Mouse (Mus musculus): ENCODE measurements around the gene Adamts13. TPM values are rescaled to one million over a fixed set of nuclear protein-coding genes. Genes with fewer than 3 reads are reported as not detected.

Adamts13 gene
- not detected in 2 replicates for polyA plus RNA-seq (2011; ENCODE audit: insufficient read depth, insufficient read length, low replicate concordance, missing spikeins)

DNA sequence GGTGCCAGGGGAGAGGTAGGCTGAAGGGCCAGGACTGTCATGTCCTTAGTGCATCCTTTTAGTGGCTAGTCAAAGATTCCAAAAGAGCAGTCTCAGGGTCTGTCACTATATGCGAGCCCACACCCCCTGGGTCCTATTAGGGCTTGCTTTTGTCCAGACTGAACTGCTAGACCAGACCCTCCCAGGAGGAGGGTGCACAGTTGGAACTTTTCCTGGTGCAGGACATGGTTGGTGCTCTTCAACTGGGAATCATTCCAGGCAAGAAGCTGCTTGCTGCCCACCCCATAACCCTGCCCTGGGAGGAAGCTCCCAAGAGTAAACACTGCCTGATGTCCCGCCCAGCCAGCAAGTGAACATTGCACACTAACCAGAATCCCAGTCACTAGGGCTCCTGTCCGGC, at the start of gene Adamts13:
Gene Adamts13 (plus strand): TSS at position 301 of the 400 bp plus-strand sequence.
- Histone ChIP-seq H3K27ac (ENCODE audit: control insufficient read depth, insufficient read depth, low read depth, low read length, poor library complexity) (no peak within 1 kb of the TSS), H3K4me3 (replicated peaks; ENCODE audit: control insufficient read depth, low read depth, low read length) (no peak within 1 kb of the TSS), H3K4me1 (ENCODE audit: control insufficient read depth, insufficient read depth, low read length) (no peaks in the 10 kb centered on the region)
- WGBS = 67% methylated on average over 3 of the region's 3 CpGs
- no peak for TF ChIP-seq CTCF (IDR thresholded peaks at IDR 0.05; ENCODE audit: control insufficient read depth, insufficient read depth, low read length)
- TF ChIP-seq POLR2A (IDR thresholded peaks at IDR 0.05; ENCODE audit: borderline replicate concordance, control insufficient read depth, low read depth, low read length) = no peak

DNA sequence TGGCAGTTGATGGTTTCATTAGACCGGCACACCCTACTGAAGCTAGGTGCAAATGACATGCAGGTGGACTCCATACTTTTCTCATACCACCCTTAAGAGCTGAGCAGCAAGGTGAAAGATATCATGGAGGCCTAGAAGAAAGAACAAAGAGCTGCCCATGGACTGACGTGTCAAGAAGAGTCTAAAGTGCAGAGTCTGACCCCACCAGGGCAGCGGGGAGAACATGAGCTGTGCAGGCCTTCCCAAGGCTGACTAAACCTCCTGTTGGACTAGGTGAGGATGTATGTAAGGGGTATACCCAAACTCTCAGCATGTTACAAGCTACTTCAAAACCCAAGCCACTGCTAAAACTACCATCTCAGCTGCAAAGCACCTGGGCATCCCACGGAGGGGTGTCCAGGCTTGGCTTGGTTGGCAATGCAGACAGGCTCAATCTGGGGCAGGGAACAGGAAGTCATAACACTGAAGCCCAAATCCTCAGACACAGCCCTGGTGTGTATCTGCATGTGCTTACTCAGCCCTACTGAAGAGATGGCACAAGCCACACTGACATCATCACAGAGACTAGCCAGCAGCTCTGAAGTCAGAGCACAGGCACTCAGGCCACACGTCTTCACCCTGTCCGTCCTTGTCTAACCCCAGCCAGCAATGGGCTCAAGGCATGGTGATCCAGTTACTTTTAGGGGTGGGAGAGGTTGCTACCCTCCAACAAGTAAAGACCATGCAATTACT, 45.3 kb upstream of the Adamts13 start:
- 87% methylated on average over 6 of the region's 6 CpGs for WGBS
- no peak overlapping the region for H3K27ac ChIP-seq (ENCODE audit: control insufficient read depth, insufficient read depth, low read depth, low read length, poor library complexity)
- no peaks in the 10 kb centered on the region; the same call in 1 of the 2 replicates for H3K4me1 ChIP-seq (ENCODE audit: control insufficient read depth, insufficient read depth, low read length)
- H3K4me3 ChIP-seq (replicated peaks; ENCODE audit: control insufficient read depth, low read depth, low read length) = no peak overlapping the region
- TF ChIP-seq CTCF (IDR thresholded peaks at IDR 0.05; ENCODE audit: control insufficient read depth, insufficient read depth, low read length) = no peak

DNA sequence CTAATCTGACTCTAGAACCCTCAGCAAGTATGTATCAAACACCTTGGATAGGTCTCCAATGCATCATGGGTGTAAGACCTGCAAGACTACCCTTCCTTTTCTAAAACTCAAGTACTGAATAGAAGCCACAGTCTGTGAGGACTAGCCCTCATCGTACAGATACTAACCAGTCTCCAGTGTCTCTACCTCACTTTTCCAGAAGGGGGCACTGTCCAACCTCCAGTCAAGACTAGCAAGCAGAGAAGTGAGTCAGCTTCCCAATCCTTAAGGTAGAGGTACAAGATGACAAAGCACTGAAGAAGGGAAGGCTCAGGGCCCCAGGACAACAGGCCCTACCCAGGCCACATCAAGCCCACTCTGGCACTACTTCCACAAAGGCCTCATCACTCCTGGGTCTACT, 42.8 kb upstream of the Adamts13 start:
- TF ChIP-seq CTCF (IDR thresholded peaks at IDR 0.05; ENCODE audit: control insufficient read depth, insufficient read depth, low read length) (peak; percentile 60), POLR2A (IDR thresholded peaks at IDR 0.05; ENCODE audit: borderline replicate concordance, control insufficient read depth, low read depth, low read length) (no peak)
- no peak overlapping the region for H3K4me3 ChIP-seq (replicated peaks; ENCODE audit: control insufficient read depth, low read depth, low read length)
- peaks cover 6% of the 10 kb centered on the region for H3K4me1 ChIP-seq (ENCODE audit: control insufficient read depth, insufficient read depth, low read length)
- H3K27ac ChIP-seq (ENCODE audit: control insufficient read depth, insufficient read depth, low read depth, low read length, poor library complexity) = no peak overlapping the region
- 6% methylated on average over 1 of the region's 1 CpGs for WGBS

DNA sequence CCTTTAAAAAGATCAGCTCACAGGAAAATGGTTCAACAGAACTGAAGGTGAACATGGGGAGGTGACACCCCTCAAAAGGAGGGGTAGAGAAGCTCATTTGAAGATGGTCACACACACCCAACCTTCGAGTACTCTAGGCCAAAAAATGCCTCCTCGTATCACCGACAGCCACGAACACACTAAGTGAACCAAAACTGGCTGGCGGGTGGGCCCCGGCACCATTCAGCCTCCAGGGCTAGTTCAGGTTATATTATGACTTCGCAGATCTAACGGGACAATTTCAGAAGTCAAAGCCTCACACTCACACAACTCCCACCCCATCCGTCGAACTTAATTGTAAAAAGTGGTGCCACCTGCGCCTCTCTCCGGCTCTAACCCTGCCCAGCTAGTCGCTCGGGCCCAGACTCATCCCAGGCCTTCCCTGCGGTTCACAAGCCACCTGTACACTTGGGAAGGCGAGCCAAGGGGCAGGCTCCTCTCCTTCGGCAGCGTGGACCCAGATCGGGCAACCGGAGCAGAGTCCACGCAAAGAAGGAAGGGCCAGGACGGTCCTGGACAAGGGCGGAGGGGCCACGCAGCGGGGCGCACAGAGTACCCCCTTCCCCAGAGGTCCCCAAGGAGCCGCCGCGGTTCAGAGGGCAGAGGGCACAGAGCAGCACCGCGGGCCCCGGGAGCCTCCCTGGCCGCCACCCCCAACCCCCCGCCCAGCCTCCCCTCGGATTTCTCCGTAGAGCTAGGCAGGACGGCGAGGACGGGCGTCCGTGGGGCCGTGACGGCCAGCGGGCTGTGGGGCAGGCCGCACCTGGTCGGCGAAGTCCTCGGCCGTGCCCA, 40.5 kb upstream of the Adamts13 start:
- WGBS = under 1% methylated on average over 45 of the region's 49 CpGs
- TF ChIP-seq CTCF (IDR thresholded peaks at IDR 0.05; ENCODE audit: control insufficient read depth, insufficient read depth, low read length) = no peak
- TF ChIP-seq POLR2A (IDR thresholded peaks at IDR 0.05; ENCODE audit: borderline replicate concordance, control insufficient read depth, low read depth, low read length) = peak; percentile 19; the same call in 1 of the 2 replicates
- Histone ChIP-seq H3K4me1 (ENCODE audit: control insufficient read depth, insufficient read depth, low read length) (peaks cover 9% of the 10 kb centered on the region), H3K4me3 (replicated peaks; ENCODE audit: control insufficient read depth, low read depth, low read length) (peak overlapping the region; percentile 96), H3K27ac (ENCODE audit: control insufficient read depth, insufficient read depth, low read depth, low read length, poor library complexity) (peak overlapping the region; percentile 96)

DNA sequence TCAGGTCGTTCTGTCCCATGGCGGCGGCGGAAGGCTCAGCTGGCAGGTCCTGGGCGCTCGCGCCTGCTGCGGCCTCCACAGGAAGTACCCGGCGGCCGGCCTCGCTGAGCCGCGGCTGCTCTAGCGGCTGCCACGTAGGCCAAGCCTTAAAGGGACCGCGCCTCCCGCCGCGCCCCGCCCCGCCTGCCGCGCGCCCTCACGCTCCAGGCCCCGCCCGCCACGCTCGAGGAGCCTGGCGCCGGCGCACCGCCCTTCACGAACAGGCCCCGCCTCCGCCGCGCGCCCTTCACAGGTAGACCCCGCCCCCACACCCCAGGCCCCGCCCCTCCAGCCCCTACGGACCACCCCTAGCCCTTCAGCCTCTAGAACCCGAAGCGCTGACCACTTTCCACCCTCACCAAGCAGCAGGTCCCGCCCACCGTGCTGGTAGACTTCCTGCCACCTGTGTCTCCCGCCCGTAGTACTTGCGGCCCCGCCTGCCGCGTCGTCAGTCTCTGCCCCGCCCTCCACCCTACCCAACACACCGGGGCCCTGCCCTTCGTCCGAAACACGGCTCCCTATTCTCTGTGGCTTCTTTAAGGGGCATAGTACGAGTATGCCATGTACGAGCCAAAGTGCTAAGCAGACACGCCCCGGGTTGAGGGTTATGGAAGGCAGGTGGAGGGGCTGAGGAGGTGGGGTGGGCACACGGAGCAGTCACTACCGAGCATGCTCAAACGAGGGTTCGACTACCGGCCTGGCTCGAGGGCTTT, 39.7 kb upstream of the Adamts13 start, which contains the start of the genes Surf4 and Stkld1:
Gene Surf4 (minus strand): TSS at position 625 of the 752 bp plus-strand sequence.
Gene Stkld1 (plus strand): TSS at position 744 of the 752 bp plus-strand sequence.
- peak within 1 kb of the TSS; percentile 96 for H3K27ac ChIP-seq (ENCODE audit: control insufficient read depth, insufficient read depth, low read depth, low read length, poor library complexity)
- peak within 1 kb of the TSS; percentile 96 for H3K4me3 ChIP-seq (replicated peaks; ENCODE audit: control insufficient read depth, low read depth, low read length)
- peak; percentile 94; the same call in 1 of the 2 replicates for TF ChIP-seq POLR2A (IDR thresholded peaks at IDR 0.05; ENCODE audit: borderline replicate concordance, control insufficient read depth, low read depth, low read length)
- TF ChIP-seq CTCF (IDR thresholded peaks at IDR 0.05; ENCODE audit: control insufficient read depth, insufficient read depth, low read length) = no peak
- peaks cover 9% of the 10 kb centered on the region for H3K4me1 ChIP-seq (ENCODE audit: control insufficient read depth, insufficient read depth, low read length)
- 1% methylated on average over 62 of the region's 70 CpGs for whole genome bisulfite sequencing

DNA sequence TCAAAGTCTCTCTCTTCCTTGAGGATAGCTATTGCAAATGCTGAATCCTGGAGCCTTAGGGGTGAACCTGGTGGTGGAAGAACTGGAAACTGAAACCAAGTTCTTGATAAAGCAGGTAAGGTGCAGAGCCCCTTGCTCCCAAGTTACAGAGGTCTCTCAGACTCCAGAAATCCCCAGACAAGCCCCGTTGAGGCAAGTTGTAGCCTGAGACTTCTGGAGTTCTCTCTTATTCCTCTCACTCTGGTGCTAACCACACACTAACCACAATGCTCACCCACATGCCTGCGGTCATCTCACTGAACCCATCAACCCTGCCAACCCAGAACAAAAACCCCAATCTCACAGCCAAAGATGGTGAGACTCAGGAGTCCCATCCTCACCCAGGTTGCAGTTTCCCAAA, 37.9 kb upstream of the Adamts13 start:
- no peak overlapping the region for H3K27ac ChIP-seq (ENCODE audit: control insufficient read depth, insufficient read depth, low read depth, low read length, poor library complexity)
- WGBS = 1% methylated on average over 2 of the region's 2 CpGs
- TF ChIP-seq CTCF (IDR thresholded peaks at IDR 0.05; ENCODE audit: control insufficient read depth, insufficient read depth, low read length) (no peak), POLR2A (IDR thresholded peaks at IDR 0.05; ENCODE audit: borderline replicate concordance, control insufficient read depth, low read depth, low read length) (no peak)
- peaks cover 9% of the 10 kb centered on the region for H3K4me1 ChIP-seq (ENCODE audit: control insufficient read depth, insufficient read depth, low read length)
- H3K4me3 ChIP-seq (replicated peaks; ENCODE audit: control insufficient read depth, low read depth, low read length) = no peak overlapping the region

DNA sequence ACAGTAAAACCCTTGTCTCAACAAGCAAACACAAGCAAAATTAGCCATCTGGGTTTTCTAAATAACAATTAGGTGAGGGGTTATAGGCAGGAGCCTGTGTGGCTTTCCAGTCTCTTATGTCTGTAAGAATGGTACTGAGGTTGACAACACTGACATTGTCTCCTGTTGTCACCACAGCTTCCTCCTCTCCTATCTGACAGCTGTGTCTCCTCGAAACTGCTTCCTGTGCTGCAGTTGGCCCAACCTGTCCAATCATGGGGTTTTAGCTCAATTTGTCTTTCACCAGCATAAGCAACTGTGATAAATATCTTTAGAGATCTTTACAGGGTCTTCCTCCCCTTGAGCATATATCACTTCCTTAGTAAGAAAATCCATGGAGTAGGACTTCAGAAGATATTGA, 36.8 kb upstream of the Adamts13 start:
- TF ChIP-seq CTCF (IDR thresholded peaks at IDR 0.05; ENCODE audit: control insufficient read depth, insufficient read depth, low read length) (no peak), POLR2A (IDR thresholded peaks at IDR 0.05; ENCODE audit: borderline replicate concordance, control insufficient read depth, low read depth, low read length) (no peak)
- Histone ChIP-seq H3K4me1 (ENCODE audit: control insufficient read depth, insufficient read depth, low read length) (peaks cover 11% of the 10 kb centered on the region), H3K4me3 (replicated peaks; ENCODE audit: control insufficient read depth, low read depth, low read length) (no peak overlapping the region), H3K27ac (ENCODE audit: control insufficient read depth, insufficient read depth, low read depth, low read length, poor library complexity) (no peak overlapping the region)
- 0% methylated on average over 1 of the region's 1 CpGs for WGBS

Data from bone marrow, adult 2 months (tissue).